Mouse (Mus musculus) stomach, embryonic 16.5 days (tissue): ENCODE measurements around the gene Sept4. TPM values are rescaled to one million over a fixed set of nuclear protein-coding genes. Genes with fewer than 3 reads are reported as not detected.

Experiments used
- ATAC-seq: fragments of 200-750 bp; cut with Nextera tagmentation; 2 replicates; pipeline ENCODE4 v1.8.0; 2017; ENCODE audit warnings: moderate number of reproducible peaks, moderate TSS enrichment; ENCODE audit not compliant: insufficient read depth, low FRiP score
- H3K27ac ChIP-seq: fragments of 300-500 bp; sonication (generic); 2 replicates; pipeline ENCODE4 v1.5.1; 2014; ENCODE audit warnings: low read length
- H3K27me3 ChIP-seq: fragments of 300-500 bp; sonication (generic); 2 replicates; pipeline ENCODE4 v1.6.1; 2014; ENCODE audit warnings: low read length, control low read depth, mixed read lengths; ENCODE audit not compliant: control insufficient read depth, insufficient read depth
- H3K36me3 ChIP-seq: fragments of 300-500 bp; sonication (generic); 2 replicates; pipeline ENCODE4 v1.6.1; 2014; ENCODE audit warnings: low read length; ENCODE audit not compliant: control insufficient read depth, insufficient read depth
- H3K4me1 ChIP-seq: fragments of 300-500 bp; sonication (generic); 2 replicates; pipeline ENCODE4 v1.6.1; 2014; ENCODE audit warnings: low read length, control low read depth, mixed read lengths; ENCODE audit not compliant: control insufficient read depth, insufficient read depth
- H3K4me2 ChIP-seq: fragments of 300-500 bp; sonication (generic); 2 replicates; pipeline ENCODE4 v1.6.1; 2014; ENCODE audit warnings: low read depth, low read length, mixed read lengths
- H3K4me3 ChIP-seq: fragments of 300-500 bp; sonication (generic); replicated peaks from 2 replicates; pipeline ENCODE4 v1.5.1; 2014; ENCODE audit warnings: mild to moderate bottlenecking, low read length
- H3K9ac ChIP-seq: fragments of 300-500 bp; sonication (generic); 2 replicates; pipeline ENCODE4 v1.6.1; 2014; ENCODE audit warnings: low read length
- H3K9me3 ChIP-seq: fragments of 300-500 bp; sonication (generic); replicated peaks from 2 replicates; pipeline ENCODE4 v1.6.1; 2016; ENCODE audit warnings: low read length, control low read depth; ENCODE audit not compliant: control insufficient read depth
- WGBS: fragments of 180-500 bp; shearing (Covaris S2); extraction: QIAGEN DNeasy Blood & Tissue Kit; methylation state at CpG from one replicate; pipeline ENCODE4 v1.1.7; 2014; 5-methylcytosine and 5-hydroxymethylcytosine counted together
- polyA plus RNA-seq: library from polyadenylated mRNA; unstranded; fragments of >200 nt; fragmentation: Nextera tagmentation; extraction: Ambion mirVana; gene quantifications from 2 replicates; pipeline ENCODE4 v1.2.1, GENCODE M21; 2015

The Sept4 gene
- 25.1 and 26.7 TPM in 2 replicates for polyA plus RNA-seq

DNA sequence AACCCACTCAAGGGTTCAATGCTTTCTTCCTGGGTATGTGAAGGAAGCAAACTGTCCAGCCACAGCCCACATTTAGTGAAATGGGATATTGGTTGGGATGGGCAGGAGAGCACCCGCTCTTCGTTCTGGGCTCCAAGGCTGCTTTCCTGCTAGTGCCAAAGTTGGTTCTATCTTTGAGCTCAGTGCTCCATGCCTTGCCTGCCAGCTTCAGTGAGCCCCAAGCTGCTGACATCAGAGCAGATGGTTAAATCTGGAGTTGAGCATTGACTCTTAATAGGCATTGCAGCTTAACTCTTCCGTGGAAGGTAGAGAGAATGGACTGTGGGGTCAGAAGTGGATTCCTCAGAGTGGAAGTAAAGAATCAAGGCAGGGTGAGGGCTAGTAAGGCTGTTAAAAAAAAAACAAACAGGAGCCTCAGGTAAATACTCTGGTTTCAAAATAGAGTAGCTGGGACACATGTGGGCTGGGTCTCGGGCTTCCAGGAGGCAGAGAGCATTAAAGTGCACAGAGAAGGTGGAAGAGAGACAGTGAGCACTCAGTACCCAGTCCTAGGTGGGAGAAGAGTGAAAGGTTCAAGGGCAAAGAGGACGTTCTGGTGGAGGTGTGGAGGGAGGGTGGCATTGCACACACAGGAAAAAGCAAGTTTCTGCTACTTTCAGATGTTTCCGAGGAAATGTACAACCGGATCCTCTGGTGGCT lies at the start of gene Sept4:
TSS of gene Sept4 (plus strand) at position 649 of the 699 bp plus-strand sequence.
- Histone ChIP-seq H3K27ac (no peak within 1 kb of the TSS), H3K4me1 (no peaks in the 10 kb centered on the region), H3K36me3 (no peaks in the 10 kb centered on the region), H3K9ac (no peak within 1 kb of the TSS), H3K27me3 (no peaks in the 10 kb centered on the region), H3K4me2 (no peak within 1 kb of the TSS), H3K4me3 (no peak within 1 kb of the TSS), H3K9me3 (no peaks in the 10 kb centered on the region)
- WGBS, result 70% methylated on average over 7 of the region's 7 CpGs
- ATAC-seq, result no peak

DNA sequence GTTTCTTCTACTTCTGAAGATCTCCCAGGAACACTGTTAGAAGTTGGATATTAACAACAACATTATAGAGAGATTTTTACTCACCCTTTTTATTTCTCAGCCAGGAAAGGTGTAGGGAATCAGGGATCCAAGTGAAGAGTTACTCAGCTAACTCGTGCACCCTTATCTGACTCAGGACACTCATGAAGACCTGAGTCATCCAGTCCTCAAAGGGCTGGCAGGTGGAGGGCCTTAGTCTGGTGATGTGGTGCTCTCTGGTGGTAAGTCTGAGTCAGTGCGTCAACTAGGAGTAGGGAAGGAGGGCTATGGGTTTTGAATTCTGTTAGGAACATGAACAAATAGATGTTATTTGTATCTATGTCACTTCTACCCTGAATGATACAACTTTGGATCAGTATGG lies 49.4 kb upstream of the Sept4 start:
- no peak overlapping the region for H3K4me2 ChIP-seq
- H3K4me1 ChIP-seq, result no peaks in the 10 kb centered on the region
- 6% methylated on average over 2 of the region's 2 CpGs for whole genome bisulfite sequencing
- H3K27me3 ChIP-seq, result no peaks in the 10 kb centered on the region
- H3K9ac ChIP-seq, result no peak overlapping the region
- H3K4me3 ChIP-seq, result no peak overlapping the region
- ATAC-seq, result peak; percentile 69; the same call in 1 of the 2 replicates
- no peaks in the 10 kb centered on the region for H3K36me3 ChIP-seq
- H3K9me3 ChIP-seq, result no peaks in the 10 kb centered on the region
- no peak overlapping the region for H3K27ac ChIP-seq

DNA sequence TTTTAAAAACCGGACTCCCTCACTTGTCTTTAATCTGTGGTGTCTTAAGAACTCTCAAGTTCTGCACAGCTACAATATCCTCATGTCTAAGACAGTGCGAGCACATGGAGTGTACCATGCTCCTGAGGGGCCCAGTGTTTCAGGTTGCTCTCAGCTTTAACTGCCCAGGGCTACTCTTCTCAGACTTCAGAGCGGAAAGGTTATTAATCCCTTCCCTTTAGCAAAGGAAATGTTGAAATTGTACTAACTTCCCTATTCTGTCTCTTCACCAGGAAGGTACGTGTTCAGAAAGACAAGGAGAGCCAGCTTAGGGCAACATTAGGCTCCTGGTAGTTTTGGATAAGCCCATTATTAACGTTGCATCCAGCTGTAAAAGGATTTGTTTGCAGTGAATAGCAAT lies 45.2 kb upstream of the Sept4 start:
- no peaks in the 10 kb centered on the region; the same call in 1 of the 2 replicates for H3K4me1 ChIP-seq
- no peak overlapping the region for H3K4me3 ChIP-seq
- 66% methylated on average over 5 of the region's 5 CpGs for WGBS
- no peak overlapping the region for H3K4me2 ChIP-seq
- no peak for ATAC-seq
- H3K9ac ChIP-seq, result no peak overlapping the region
- no peaks in the 10 kb centered on the region for H3K36me3 ChIP-seq
- H3K9me3 ChIP-seq, result no peaks in the 10 kb centered on the region
- H3K27ac ChIP-seq, result no peak overlapping the region
- no peaks in the 10 kb centered on the region for H3K27me3 ChIP-seq

DNA sequence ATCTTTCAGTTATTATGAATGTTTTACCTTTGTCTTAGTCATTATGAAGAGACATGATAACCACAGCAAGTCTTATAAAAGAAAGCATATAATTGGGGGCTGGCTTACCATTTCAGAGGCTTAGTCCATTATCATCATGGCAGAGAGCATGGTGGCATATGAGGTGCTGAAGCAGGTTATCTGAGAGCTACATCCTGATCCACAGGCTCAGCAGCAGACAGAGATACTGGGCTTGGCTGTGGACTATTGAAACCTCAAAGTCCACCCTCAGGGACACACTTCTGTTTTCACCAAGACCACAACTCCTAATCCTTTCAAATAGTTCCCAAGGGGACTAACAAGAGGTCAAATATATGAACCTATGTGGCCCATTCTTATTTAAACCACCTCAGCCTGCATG lies 44.7 kb upstream of the Sept4 start:
- Histone ChIP-seq H3K4me2 (no peak overlapping the region), H3K9ac (no peak overlapping the region), H3K27me3 (no peaks in the 10 kb centered on the region), H3K4me1 (no peaks in the 10 kb centered on the region; the same call in 1 of the 2 replicates), H3K27ac (no peak overlapping the region), H3K36me3 (no peaks in the 10 kb centered on the region), H3K9me3 (no peaks in the 10 kb centered on the region), H3K4me3 (no peak overlapping the region)
- no peak for ATAC-seq

DNA sequence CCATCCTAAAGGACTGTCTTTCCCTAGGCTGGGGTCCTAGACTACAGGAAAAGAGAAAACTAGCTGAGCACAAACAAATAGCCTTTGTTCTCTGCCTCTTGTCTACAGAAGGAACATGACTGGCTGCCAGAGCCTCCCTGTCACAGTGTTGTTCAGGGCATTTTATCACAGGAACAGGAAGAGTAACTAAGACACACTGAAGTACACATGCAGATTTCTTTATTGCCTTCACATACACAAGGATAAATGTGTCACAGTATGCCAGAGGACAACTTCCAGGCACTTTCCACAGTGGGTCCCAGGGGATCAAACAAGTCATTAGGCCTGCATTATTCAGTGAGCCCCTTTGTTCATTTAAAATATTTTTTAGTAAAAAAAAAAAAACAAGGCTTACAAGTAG lies 43.9 kb upstream of the Sept4 start:
- Histone ChIP-seq H3K36me3 (no peaks in the 10 kb centered on the region), H3K4me1 (no peaks in the 10 kb centered on the region; the same call in 1 of the 2 replicates), H3K9me3 (no peaks in the 10 kb centered on the region), H3K4me2 (no peak overlapping the region), H3K27ac (no peak overlapping the region), H3K4me3 (no peak overlapping the region), H3K27me3 (no peaks in the 10 kb centered on the region), H3K9ac (no peak overlapping the region)
- no peak for ATAC-seq

DNA sequence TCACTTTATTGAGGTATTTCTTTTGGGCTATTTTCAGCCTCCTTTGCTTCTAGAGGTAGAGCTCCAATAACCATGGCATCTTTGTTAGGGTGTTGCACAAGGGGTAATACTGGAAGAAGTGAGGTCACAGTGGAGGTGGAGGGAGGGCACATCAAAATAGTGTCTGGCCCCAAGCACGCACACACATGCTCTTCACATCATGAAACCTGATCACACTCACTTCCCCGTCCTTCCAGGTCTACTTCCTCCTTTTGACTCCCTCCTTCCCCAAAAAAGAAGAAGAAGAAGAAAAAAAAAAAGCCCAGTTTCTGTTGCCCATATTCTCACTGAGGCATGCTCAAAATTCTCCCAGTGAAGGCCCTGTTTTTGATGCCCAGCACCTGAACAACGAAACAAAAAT lies 41.3 kb upstream of the Sept4 start:
- H3K9ac ChIP-seq, result no peak overlapping the region
- H3K27ac ChIP-seq, result no peak overlapping the region
- no peak overlapping the region for H3K4me2 ChIP-seq
- no peaks in the 10 kb centered on the region for H3K27me3 ChIP-seq
- no peaks in the 10 kb centered on the region for H3K36me3 ChIP-seq
- ATAC-seq, result no peak
- 71% methylated on average over 3 of the region's 3 CpGs for WGBS
- no peak overlapping the region for H3K4me3 ChIP-seq
- H3K9me3 ChIP-seq, result no peaks in the 10 kb centered on the region
- no peaks in the 10 kb centered on the region; the same call in 1 of the 2 replicates for H3K4me1 ChIP-seq

DNA sequence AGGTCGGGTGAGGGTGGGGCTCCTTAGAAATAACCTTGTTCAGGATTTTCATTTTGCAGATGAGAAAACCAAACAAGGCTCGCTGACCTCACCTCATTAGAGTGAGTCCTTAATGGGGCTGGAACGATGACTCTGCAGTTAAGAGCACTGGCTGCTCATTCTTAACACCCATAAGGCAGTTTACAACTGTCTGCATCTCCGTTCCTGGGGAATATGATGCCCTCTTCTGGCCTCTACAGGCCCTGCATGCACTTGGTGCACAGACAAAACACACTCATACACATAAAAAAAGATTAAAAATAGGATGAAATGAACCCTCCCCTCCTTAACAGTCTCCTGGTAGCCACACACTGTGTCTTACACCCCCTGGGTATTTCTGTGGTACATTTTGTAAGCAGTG lies 40.7 kb upstream of the Sept4 start:
- WGBS, result 52% methylated on average over 4 of the region's 4 CpGs
- no peaks in the 10 kb centered on the region for H3K27me3 ChIP-seq
- H3K4me3 ChIP-seq, result no peak overlapping the region
- no peak overlapping the region for H3K9ac ChIP-seq
- H3K36me3 ChIP-seq, result no peaks in the 10 kb centered on the region
- no peaks in the 10 kb centered on the region; the same call in 1 of the 2 replicates for H3K4me1 ChIP-seq
- H3K9me3 ChIP-seq, result no peaks in the 10 kb centered on the region
- no peak for ATAC-seq
- no peak overlapping the region for H3K27ac ChIP-seq
- H3K4me2 ChIP-seq, result no peak overlapping the region

DNA sequence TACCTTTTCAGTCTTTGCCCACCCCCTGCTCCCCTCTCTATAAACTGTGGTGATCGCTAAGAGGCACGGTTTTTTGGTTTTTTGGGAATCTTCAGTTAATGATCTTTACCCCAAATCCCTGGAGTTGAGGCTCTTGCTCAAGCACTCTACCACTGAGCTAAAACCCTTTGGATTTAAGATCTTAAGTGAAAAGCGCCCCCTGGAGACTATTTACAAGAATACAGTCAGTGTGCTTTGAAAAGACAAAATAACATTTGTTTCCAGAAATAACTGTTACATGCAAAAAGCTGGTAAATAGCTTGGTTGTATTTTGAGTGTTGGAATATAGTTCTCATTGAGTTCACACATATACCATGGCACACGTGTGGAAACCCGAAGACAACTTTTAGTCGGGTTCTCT lies 37.0 kb upstream of the Sept4 start:
- Histone ChIP-seq H3K36me3 (no peaks in the 10 kb centered on the region), H3K4me1 (no peaks in the 10 kb centered on the region), H3K4me3 (no peak overlapping the region), H3K9me3 (no peaks in the 10 kb centered on the region), H3K27ac (no peak overlapping the region), H3K27me3 (no peaks in the 10 kb centered on the region), H3K4me2 (no peak overlapping the region), H3K9ac (no peak overlapping the region)
- WGBS, result 58% methylated on average over 6 of the region's 6 CpGs
- ATAC-seq, result no peak

DNA sequence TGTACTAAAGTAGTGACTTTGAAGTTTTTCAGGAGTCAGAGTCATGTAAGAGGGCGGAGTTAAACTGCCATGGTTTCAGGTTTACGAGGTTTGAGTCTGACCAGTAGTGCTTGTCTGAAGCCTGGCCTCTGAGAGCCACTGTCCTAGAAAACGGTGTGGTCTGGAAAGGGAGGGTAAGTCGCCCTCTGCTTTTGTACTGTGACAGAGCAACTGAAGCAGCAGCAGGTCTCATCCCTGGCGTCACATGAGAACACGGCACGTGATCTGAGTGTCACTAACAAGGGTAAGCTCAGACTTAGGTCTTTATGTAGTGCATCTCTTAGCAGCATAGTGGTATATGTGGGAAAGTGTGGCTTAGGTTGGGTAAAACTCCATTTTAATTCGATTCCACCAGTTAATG lies 26.4 kb upstream of the Sept4 start:
- Histone ChIP-seq H3K4me1 (no peaks in the 10 kb centered on the region), H3K4me3 (no peak overlapping the region), H3K9me3 (no peaks in the 10 kb centered on the region), H3K4me2 (no peak overlapping the region), H3K27ac (no peak overlapping the region), H3K9ac (no peak overlapping the region), H3K36me3 (no peaks in the 10 kb centered on the region), H3K27me3 (no peaks in the 10 kb centered on the region)
- WGBS, result 36% methylated on average over 8 of the region's 8 CpGs
- ATAC-seq, result no peak
